Mouse (Mus musculus) liver, embryonic 16.5 days (tissue): ENCODE results near the gene Dpm1. TPM values are rescaled to one million over a fixed set of nuclear protein-coding genes. Genes with fewer than 3 reads are reported as not detected.

Experiments
- ATAC-seq: fragments of 200-750 bp; cut with Nextera tagmentation; 2 replicates; pipeline ENCODE4 v1.8.0; 2017; ENCODE audit warnings: low read depth, mild to moderate bottlenecking, moderate number of reproducible peaks, moderate library complexity
- H3K27ac ChIP-seq: fragments of 300-500 bp; sonication (generic); 2 replicates; pipeline ENCODE4 v1.5.1; 2014; ENCODE audit warnings: mild to moderate bottlenecking, low read length
- H3K27me3 ChIP-seq: fragments of 300-500 bp; sonication (generic); 2 replicates; pipeline ENCODE4 v1.6.1; 2014; ENCODE audit warnings: low read depth, low read length, mixed read lengths; ENCODE audit not compliant: control insufficient read depth, insufficient read depth
- H3K36me3 ChIP-seq: fragments of 300-500 bp; sonication (generic); 2 replicates; pipeline ENCODE4 v1.6.1; 2014; ENCODE audit warnings: mild to moderate bottlenecking; ENCODE audit not compliant: control insufficient read depth, insufficient read depth
- H3K4me1 ChIP-seq: fragments of 300-500 bp; sonication (generic); 2 replicates; pipeline ENCODE4 v1.6.1; 2014; ENCODE audit warnings: low read depth, low read length, mixed read lengths; ENCODE audit not compliant: control insufficient read depth
- H3K4me2 ChIP-seq: fragments of 300-500 bp; sonication (generic); 2 replicates; pipeline ENCODE4 v1.6.1; 2014; ENCODE audit warnings: low read depth, low read length, mixed read lengths
- H3K4me3 ChIP-seq: fragments of 300-500 bp; sonication (generic); 2 replicates; pipeline ENCODE4 v1.5.1; 2014; ENCODE audit warnings: low read depth, mild to moderate bottlenecking, low read length
- H3K9ac ChIP-seq: fragments of 300-500 bp; sonication (generic); 2 replicates; pipeline ENCODE4 v1.6.1; 2014; ENCODE audit warnings: low read depth, low read length
- H3K9me3 ChIP-seq: fragments of 300-500 bp; sonication (generic); replicated peaks from 2 replicates; pipeline ENCODE4 v1.6.1; 2016; ENCODE audit warnings: low read length; ENCODE audit not compliant: control insufficient read depth
- WGBS: fragments of 180-500 bp; shearing (Covaris S2); extraction: QIAGEN DNeasy Blood & Tissue Kit; methylation state at CpG from one replicate; pipeline ENCODE4 v1.1.7; 2014; ENCODE audit not compliant: insufficient replicate concordance; 5-methylcytosine and 5-hydroxymethylcytosine counted together
- polyA plus RNA-seq: library from polyadenylated mRNA; unstranded; fragments of >200 nt; fragmentation: Nextera tagmentation; extraction: Ambion mirVana; gene quantifications from 2 replicates; pipeline ENCODE4 v1.2.1, GENCODE M21; 2015

Gene Dpm1
- polyA plus RNA-seq, 1 experiment from 2014 or later, result 66.0 TPM

DNA sequence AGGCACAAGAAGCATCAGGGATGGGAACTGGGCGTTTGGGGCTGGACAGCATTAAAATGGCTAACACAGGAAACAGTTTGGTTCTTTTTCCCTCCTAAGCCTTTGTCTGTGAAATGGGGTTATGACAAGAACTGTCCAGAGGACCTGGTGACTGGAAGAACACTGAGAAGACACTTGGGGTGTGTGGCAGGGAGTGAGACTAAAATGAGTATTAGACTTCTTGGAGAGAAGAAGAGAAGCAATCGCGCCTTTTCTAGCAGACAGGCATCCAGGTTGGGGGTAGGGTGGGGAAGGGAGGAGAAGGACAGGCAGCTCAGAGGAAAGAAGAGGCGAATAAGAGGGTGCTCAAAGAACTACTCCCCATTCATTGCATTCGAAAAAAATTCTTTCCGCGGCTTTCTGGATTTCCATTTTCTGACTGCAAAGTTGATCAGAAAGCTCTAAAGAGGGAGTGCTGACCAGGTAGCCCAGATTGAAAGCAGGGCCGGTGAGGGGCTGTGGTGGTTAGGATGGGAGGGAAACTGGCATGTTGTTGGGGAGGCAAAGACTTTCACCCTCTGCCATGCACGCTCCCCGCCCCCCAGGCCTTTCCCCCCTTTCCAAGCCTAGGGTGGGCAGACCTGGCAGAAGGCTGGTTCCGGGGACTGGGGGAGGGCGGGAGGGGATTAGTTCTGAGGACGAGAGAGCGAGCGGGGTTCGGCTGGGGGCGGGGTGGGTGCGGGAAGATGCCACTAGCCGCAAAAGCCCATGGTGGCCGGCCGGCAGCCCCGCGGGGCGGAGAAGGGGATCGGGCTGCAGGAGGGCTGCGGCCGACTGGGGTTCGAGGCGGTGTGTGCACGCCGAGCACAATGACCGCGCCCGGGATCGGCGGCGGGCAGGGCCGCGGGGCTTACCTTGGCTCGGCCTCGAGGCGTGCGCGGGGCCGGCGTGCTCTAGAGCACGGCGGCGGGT, 24.4 kb downstream of the Dpm1 start:
- Histone ChIP-seq H3K9me3 (no peaks in the 10 kb centered on the region), H3K4me3 (peak overlapping the region; percentile 92), H3K4me2 (peak overlapping the region; percentile 90), H3K36me3 (peaks cover 16% of the 10 kb centered on the region), H3K27me3 (no peaks in the 10 kb centered on the region), H3K9ac (peak overlapping the region; percentile 98), H3K4me1 (peaks cover 31% of the 10 kb centered on the region), H3K27ac (peak overlapping the region; percentile 95)
- WGBS, result 1% methylated on average over 44 of the region's 49 CpGs
- ATAC-seq, result no peak

DNA sequence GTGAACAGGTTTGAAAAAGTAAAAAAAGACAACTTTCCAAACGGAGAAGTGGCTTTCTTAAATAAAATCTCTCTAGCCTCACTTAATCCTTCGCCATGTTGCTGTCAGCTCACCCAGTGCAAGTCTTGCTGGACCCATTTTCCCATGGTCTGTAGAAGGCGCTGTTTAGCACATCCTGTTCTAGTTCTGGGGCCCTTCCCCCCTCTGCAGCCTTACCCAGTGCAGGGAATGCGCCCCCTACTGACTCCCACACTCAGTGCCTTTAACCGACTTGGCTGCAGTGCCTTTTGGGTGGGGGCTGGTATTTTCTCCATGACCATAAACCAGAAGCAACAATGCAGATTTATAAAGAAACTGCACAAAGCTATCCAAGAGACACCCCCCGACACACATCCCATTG, 25.1 kb downstream of the Dpm1 start:
- H3K4me3 ChIP-seq, result peak overlapping the region; percentile 92
- H3K4me2 ChIP-seq, result peak overlapping the region; percentile 90
- no peaks in the 10 kb centered on the region for H3K27me3 ChIP-seq
- peaks cover 37% of the 10 kb centered on the region for H3K4me1 ChIP-seq
- H3K36me3 ChIP-seq, result peaks cover 10% of the 10 kb centered on the region
- peak overlapping the region; percentile 98 for H3K9ac ChIP-seq
- H3K9me3 ChIP-seq, result no peaks in the 10 kb centered on the region
- WGBS, result 3% methylated on average over 6 of the region's 6 CpGs
- peak; percentile 59 for ATAC-seq
- peak overlapping the region; percentile 95 for H3K27ac ChIP-seq

DNA sequence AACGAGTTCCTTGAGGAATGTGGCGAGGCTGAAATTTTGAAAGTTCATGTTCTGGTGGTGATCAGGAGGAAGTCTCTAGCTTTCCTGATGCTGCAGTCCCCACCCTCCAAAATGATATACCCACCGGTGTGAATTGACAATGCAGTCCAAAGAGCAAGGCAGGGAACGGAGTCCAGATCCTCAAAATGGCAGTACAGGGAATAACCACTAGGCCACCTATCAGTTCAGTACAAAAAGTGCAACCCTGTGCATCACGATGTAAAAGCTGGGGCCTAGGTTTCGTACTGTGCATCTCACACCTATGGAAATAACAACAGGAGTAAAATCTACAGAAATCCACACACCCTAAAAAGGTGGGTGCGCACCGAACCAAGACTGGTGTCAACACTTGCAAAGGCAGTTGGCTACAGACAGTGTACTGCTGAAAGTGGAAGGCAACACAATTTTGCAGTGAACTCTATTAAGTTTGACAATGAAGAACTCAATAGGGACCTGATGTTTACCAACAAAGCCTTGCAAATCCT, 25.9 kb downstream of the Dpm1 start:
- H3K4me2 ChIP-seq, result peak overlapping the region; percentile 90
- H3K36me3 ChIP-seq, result peaks cover 10% of the 10 kb centered on the region
- WGBS, result 83% methylated on average over 8 of the region's 8 CpGs
- H3K27ac ChIP-seq, result no peak overlapping the region
- H3K4me1 ChIP-seq, result peaks cover 41% of the 10 kb centered on the region
- H3K4me3 ChIP-seq, result peak overlapping the region; percentile 92
- ATAC-seq, result no peak
- no peak overlapping the region for H3K9ac ChIP-seq
- no peaks in the 10 kb centered on the region for H3K27me3 ChIP-seq
- no peaks in the 10 kb centered on the region for H3K9me3 ChIP-seq

DNA sequence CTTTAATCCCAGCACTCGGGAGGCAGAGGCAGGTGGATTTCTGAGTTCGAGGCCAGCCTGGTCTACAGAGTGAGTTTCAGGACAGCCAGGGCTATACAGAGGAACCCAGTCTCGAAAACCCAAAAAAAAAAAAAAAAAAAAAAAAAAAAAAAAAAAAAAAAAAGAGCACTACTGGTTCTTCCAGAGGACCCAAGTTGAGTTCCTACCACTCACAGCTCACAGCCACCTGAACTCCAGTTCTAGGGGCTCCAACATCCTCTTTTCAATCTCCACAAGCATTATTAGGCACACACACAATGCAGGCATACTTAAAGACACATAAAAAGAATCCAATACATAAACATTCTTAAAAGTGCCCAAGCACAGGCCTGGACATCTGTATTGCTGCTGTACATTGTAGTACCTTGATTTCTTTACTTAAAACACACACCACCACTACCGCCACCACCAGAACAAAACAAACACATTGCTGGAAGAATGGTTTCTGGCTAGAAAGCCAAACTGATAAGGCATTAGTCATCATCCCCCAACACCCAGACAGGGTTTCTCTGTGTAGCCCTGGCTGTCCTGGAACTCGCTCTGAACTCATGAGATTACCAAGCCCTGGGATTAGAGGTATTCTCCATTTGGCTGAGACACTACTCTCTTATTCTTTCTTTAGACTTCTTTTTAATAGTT, 30.2 kb downstream of the Dpm1 start:
- Histone ChIP-seq H3K36me3 (peaks cover 8% of the 10 kb centered on the region), H3K9me3 (no peaks in the 10 kb centered on the region), H3K9ac (no peak overlapping the region), H3K4me1 (peaks cover 33% of the 10 kb centered on the region), H3K4me2 (no peak overlapping the region), H3K4me3 (no peak overlapping the region), H3K27me3 (no peaks in the 10 kb centered on the region), H3K27ac (no peak overlapping the region)
- 50% methylated on average over 5 of the region's 5 CpGs for WGBS
- no peak for ATAC-seq

DNA sequence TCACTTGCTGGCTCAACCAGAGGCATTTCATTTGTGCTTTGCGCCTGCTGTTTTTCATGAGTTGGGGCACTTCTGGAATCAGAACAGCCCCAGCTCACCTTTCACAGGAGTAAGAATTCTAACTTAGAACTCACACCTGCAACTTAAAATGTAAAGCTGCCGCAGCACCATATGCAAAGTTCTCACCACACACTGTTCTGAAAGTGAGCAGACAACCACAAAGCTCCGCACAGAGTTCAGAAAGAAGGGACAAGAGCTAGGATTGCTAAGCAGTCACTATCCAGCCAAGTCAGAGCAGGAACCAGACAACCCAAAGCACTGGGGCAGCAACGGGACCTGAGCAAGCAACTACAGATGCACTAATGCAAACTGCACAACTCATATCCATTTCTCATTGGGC, 30.9 kb downstream of the Dpm1 start:
- no peak for ATAC-seq
- H3K27me3 ChIP-seq, result no peaks in the 10 kb centered on the region
- peaks cover 8% of the 10 kb centered on the region for H3K36me3 ChIP-seq
- H3K4me2 ChIP-seq, result peak overlapping the region; percentile 4; the same call in 1 of the 2 replicates
- H3K27ac ChIP-seq, result no peak overlapping the region
- WGBS, result 89% methylated on average over 4 of the region's 4 CpGs
- H3K4me1 ChIP-seq, result peaks cover 28% of the 10 kb centered on the region
- H3K9me3 ChIP-seq, result no peaks in the 10 kb centered on the region
- H3K4me3 ChIP-seq, result no peak overlapping the region
- no peak overlapping the region for H3K9ac ChIP-seq

DNA sequence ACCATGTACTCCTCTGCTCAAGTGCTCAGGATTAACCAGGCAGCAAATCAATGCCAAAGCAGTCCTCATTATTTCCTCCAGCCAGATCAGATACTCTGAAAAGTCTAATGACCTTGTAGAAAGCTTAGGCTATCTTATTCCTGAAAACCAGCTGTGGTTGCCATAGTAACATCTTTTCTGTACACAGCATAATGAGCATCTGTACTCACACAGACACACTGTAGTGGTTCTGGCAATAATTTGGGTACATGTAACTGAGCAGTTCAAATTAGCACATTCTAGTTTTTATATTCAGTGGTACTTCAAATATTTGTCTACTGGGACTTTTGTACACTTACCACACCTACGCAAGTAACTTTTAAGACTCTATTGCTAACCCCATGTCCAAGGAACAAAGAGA, 32.0 kb downstream of the Dpm1 start:
- no peaks in the 10 kb centered on the region for H3K27me3 ChIP-seq
- H3K27ac ChIP-seq, result no peak overlapping the region
- H3K4me3 ChIP-seq, result no peak overlapping the region
- 78% methylated on average over 1 of the region's 1 CpGs for WGBS
- no peak overlapping the region for H3K4me2 ChIP-seq
- ATAC-seq, result no peak
- H3K36me3 ChIP-seq, result peaks cover 6% of the 10 kb centered on the region
- no peak overlapping the region for H3K9ac ChIP-seq
- H3K4me1 ChIP-seq, result peaks cover 26% of the 10 kb centered on the region
- H3K9me3 ChIP-seq, result no peaks in the 10 kb centered on the region

DNA sequence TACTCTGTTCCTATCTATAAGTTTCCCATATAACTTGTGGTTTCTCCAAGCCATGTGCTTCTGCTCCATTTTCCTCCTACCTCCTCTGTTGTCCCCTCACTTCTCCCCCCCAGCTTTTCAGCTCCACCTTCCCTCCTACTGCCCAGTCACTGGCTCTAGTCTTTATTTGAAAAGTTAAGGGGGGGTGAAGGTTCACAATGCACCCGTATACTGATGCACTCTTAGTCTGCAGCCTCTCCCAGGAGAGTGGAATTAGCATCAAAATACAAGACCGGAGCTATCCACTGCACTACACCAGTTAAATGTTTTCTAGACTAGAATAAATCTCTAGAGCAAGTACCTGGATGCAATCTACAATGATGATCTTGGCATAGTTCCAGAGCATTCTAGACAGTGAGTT, 34.7 kb downstream of the Dpm1 start:
- WGBS, result 65% methylated on average over 2 of the region's 2 CpGs
- no peak overlapping the region for H3K27ac ChIP-seq
- no peak overlapping the region for H3K9ac ChIP-seq
- no peak for ATAC-seq
- no peaks in the 10 kb centered on the region for H3K36me3 ChIP-seq
- no peaks in the 10 kb centered on the region for H3K9me3 ChIP-seq
- no peaks in the 10 kb centered on the region for H3K27me3 ChIP-seq
- no peak overlapping the region for H3K4me2 ChIP-seq
- H3K4me1 ChIP-seq, result peaks cover 20% of the 10 kb centered on the region
- no peak overlapping the region for H3K4me3 ChIP-seq

DNA sequence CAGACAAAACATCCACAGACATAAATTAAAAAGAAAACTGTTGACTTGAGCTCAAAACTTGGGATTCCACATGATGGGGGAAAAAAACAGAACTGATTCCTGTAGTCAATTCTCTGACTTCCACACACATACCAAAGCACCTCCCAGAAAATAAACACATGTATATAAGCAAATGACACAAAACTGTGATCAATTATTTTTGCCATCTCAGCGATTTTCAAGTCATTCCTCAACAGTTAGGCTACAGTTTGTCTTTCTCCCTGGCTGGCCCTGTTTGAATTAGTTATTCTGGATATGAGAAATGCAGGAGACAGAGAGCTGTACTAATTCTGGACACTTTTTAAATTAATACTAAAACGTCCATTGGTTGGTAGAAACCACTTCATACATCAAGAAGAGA, 36.7 kb downstream of the Dpm1 start:
- Histone ChIP-seq H3K4me1 (peaks cover 13% of the 10 kb centered on the region), H3K36me3 (no peaks in the 10 kb centered on the region)
- 43% methylated on average over 2 of the region's 2 CpGs for WGBS

DNA sequence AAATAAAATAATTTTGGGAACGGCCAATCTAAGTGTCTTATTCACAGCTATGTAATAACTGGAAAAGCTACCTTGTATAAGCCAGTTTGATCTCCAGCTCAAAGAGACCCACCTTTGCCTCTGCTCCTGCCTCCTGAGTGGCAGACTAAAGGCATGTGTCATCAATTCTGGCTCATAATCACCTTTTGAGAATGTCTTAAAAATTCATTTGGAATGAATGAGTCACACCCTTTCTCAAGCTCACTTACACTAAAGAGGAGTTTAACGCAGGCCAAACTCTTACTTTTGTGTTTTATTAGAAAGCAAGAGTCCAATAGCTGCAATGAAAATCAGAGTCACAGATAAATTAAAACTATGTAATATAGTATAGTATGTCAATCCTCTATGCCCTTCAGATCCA, 38.5 kb downstream of the Dpm1 start:
- no peaks in the 10 kb centered on the region for H3K9me3 ChIP-seq
- no peak overlapping the region for H3K27ac ChIP-seq
- peaks cover 8% of the 10 kb centered on the region; the same call in 1 of the 2 replicates for H3K36me3 ChIP-seq
- H3K4me1 ChIP-seq, result peaks cover 13% of the 10 kb centered on the region
- WGBS, result 93% methylated on average over 2 of the region's 2 CpGs
- no peak overlapping the region for H3K4me2 ChIP-seq
- ATAC-seq, result no peak
- no peak overlapping the region for H3K9ac ChIP-seq
- H3K27me3 ChIP-seq, result no peaks in the 10 kb centered on the region
- no peak overlapping the region for H3K4me3 ChIP-seq

More for the DNA sequence above, 36.7 kb downstream of the Dpm1 start:
- Histone ChIP-seq H3K9me3 (no peaks in the 10 kb centered on the region), H3K4me3 (no peak overlapping the region), H3K27me3 (no peaks in the 10 kb centered on the region), H3K9ac (no peak overlapping the region), H3K4me2 (no peak overlapping the region), H3K27ac (no peak overlapping the region)
- ATAC-seq, result no peak
